Mouse (Mus musculus) heart, embryonic 15.5 days (tissue): ENCODE results near the gene Rufy4. TPM values are rescaled to one million over a fixed set of nuclear protein-coding genes. Genes with fewer than 3 reads are reported as not detected.

Source experiments
- ATAC-seq: fragments of 200-750 bp; cut with Nextera tagmentation; replicated peaks from 2 replicates; pipeline ENCODE4 v1.8.0; 2017; ENCODE audit warnings: low read depth, moderate TSS enrichment; ENCODE audit not compliant: insufficient number of reproducible peaks, insufficient read depth, low FRiP score
- H3K27ac ChIP-seq: fragments of 300-500 bp; sonication (generic); 2 replicates; pipeline ENCODE4 v1.5.1; 2015; ENCODE audit warnings: mild to moderate bottlenecking, inconsistent platforms
- H3K27me3 ChIP-seq: fragments of 300-500 bp; sonication (generic); 2 replicates; pipeline ENCODE4 v1.6.1; 2015; ENCODE audit warnings: inconsistent platforms
- H3K36me3 ChIP-seq: fragments of 300-500 bp; sonication (generic); 2 replicates; pipeline ENCODE4 v1.6.1; 2015; ENCODE audit warnings: mild to moderate bottlenecking, inconsistent platforms
- H3K4me1 ChIP-seq: fragments of 300-500 bp; sonication (generic); replicated peaks from 2 replicates; pipeline ENCODE4 v1.6.1; 2015; ENCODE audit warnings: inconsistent platforms
- H3K4me2 ChIP-seq: fragments of 300-500 bp; sonication (generic); 2 replicates; pipeline ENCODE4 v1.6.1; 2015; ENCODE audit warnings: inconsistent platforms, mild to moderate bottlenecking, moderate library complexity
- H3K4me3 ChIP-seq: fragments of 300-500 bp; sonication (generic); 2 replicates; pipeline ENCODE4 v1.5.1; 2015; ENCODE audit warnings: mild to moderate bottlenecking, inconsistent platforms
- H3K9ac ChIP-seq: fragments of 300-500 bp; sonication (generic); 2 replicates; pipeline ENCODE4 v1.6.1; 2015; ENCODE audit warnings: mild to moderate bottlenecking, inconsistent platforms
- H3K9me3 ChIP-seq: fragments of 300-500 bp; sonication (generic); replicated peaks from 2 replicates; pipeline ENCODE4 v1.6.1; 2016; ENCODE audit warnings: inconsistent platforms
- WGBS: fragments of 180-500 bp; shearing (Covaris S2); methylation state at CpG from one replicate; pipeline ENCODE4 v1.1.7; 2015; ENCODE audit warnings: mixed read lengths; 5-methylcytosine and 5-hydroxymethylcytosine counted together
- polyA plus RNA-seq: library from polyadenylated mRNA; unstranded; fragments of >200 nt; fragmentation: Nextera tagmentation; extraction: Ambion mirVana; gene quantifications from 2 replicates; pipeline ENCODE4 v1.2.1, GENCODE M21; 2015

Gene Rufy4
- polyA plus RNA-seq, 1 experiment from 2014 or later = 0.49 TPM

DNA sequence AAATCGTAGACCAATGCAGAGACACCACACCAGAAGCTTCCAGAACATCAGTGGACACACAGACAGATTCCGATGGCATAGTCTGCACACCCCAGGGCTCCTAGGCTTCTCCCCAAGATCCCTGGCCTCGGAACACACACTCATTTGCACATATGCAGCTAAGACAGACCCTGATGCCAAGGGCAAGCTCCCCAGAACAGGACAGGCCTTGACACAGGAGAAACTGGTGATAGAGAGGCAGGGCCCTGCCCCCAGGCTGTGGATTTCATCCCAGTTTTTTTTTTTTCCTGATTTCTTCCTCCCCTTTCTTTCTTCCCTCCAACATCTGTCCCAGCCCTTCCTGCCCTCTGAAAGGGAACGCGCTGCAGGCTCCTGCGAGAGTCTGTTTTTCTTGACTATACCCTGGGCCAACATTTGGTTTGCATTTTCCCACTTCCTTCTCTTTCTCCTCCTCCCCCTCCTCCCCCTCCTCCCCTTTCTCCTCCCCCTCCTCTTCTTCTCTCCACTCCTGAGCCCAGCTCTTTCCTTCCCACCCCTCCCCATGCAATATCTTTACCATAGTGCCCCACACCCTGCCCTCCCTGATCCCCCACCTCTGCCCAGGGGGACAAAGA is 33.6 kb upstream of the Rufy4 start:
- H3K27me3 ChIP-seq = no peaks in the 10 kb centered on the region; the same call in none of the 2 replicates
- H3K4me2 ChIP-seq = peak overlapping the region; percentile 15; the same call in 1 of the 2 replicates
- H3K9ac ChIP-seq = no peak overlapping the region; the same call in 1 of the 2 replicates
- peak overlapping the region; percentile 78 for H3K27ac ChIP-seq
- H3K9me3 ChIP-seq = no peaks in the 10 kb centered on the region
- no peak overlapping the region for H3K4me3 ChIP-seq
- 57% methylated on average over 6 of the region's 6 CpGs for WGBS
- H3K36me3 ChIP-seq = no peaks in the 10 kb centered on the region
- peak; percentile 47; the same call in 1 of the 2 replicates for ATAC-seq
- peaks cover 47% of the 10 kb centered on the region for H3K4me1 ChIP-seq

- Histone ChIP-seq H3K4me3 (no peak overlapping the region), H3K9me3 (no peaks in the 10 kb centered on the region), H3K36me3 (no peaks in the 10 kb centered on the region), H3K4me2 (no peak overlapping the region), H3K27ac (peak overlapping the region; percentile 67), H3K4me1 (peaks cover 47% of the 10 kb centered on the region), H3K9ac (no peak overlapping the region), H3K27me3 (no peaks in the 10 kb centered on the region; the same call in none of the 2 replicates)
- ATAC-seq = peak; percentile 11; the same call in 1 of the 2 replicates
- 54% methylated on average over 10 of the region's 10 CpGs for WGBS
Measured at GRCm38 (mm10) chr1:74092242-74092641, 33.1 kb upstream of the Rufy4 start.

DNA sequence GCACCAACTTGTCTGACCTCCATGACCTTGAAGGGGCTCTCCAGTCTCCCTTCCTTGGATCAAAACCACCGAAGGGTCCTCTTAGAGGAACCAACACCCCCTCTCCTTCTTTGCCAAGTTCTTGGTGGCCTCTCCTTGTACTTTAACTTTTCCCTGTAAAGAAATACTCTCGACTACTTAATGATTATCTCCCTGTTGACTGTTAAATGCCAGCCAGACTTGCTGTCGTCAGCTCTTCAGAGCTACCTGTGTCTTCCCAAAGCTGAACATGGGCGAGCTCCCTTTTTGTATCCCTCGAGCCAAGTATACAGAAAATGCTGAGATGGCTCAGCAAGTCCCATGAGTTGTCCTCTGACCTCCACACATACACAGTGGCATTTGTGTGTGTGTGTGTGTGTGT is 31.9 kb upstream of the Rufy4 start:
- ATAC-seq = no peak
- peaks cover 4% of the 10 kb centered on the region for H3K27me3 ChIP-seq
- H3K4me2 ChIP-seq = no peak overlapping the region
- H3K27ac ChIP-seq = no peak overlapping the region
- H3K9ac ChIP-seq = no peak overlapping the region
- H3K4me1 ChIP-seq = peaks cover 57% of the 10 kb centered on the region
- WGBS = 70% methylated on average over 5 of the region's 5 CpGs
- H3K36me3 ChIP-seq = no peaks in the 10 kb centered on the region
- no peaks in the 10 kb centered on the region for H3K9me3 ChIP-seq
- H3K4me3 ChIP-seq = no peak overlapping the region

DNA sequence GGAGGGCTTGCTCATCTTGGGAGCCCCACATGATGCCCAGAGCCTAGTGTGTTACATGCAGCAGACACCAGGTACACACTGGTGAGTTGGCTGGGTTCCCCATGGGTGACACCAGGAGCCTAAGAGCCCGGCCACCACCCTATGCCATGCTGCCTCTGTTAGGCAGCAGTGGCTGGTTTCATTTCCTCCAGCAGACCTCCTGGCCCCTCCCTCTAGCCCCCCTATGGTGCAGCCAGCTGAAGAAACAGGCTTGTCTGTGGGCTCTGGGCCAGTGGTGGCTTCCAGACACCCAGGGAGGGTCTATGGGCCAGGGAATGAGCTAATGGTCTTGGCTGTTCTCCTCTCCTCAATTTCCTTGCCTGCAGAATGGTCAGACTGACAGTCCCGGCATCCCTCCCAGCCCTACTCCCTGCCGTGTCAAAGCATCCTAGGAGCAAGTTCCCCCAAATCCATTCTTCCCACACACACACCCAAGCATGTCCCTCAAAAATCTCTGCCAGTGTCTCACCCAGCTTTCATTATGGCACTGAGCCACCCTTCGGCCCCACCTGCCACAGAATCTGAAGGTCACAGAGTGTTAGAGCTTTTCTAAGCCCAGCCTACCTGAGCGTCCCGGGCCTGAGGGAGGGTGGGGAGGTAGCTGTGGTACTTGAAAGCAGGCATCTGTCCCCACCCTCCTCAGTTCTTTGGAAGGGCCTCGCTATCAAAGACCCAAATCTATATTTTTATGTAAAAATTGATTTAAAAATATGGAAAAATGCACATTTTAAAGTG is 30.7 kb upstream of the Rufy4 start:
- peaks cover 69% of the 10 kb centered on the region for H3K4me1 ChIP-seq
- 41% methylated on average over 7 of the region's 7 CpGs for WGBS
- H3K9ac ChIP-seq = no peak overlapping the region
- H3K27me3 ChIP-seq = peaks cover 12% of the 10 kb centered on the region
- H3K4me2 ChIP-seq = no peak overlapping the region
- no peak overlapping the region for H3K4me3 ChIP-seq
- H3K27ac ChIP-seq = no peak overlapping the region
- H3K9me3 ChIP-seq = no peaks in the 10 kb centered on the region
- no peak for ATAC-seq
- H3K36me3 ChIP-seq = no peaks in the 10 kb centered on the region

DNA sequence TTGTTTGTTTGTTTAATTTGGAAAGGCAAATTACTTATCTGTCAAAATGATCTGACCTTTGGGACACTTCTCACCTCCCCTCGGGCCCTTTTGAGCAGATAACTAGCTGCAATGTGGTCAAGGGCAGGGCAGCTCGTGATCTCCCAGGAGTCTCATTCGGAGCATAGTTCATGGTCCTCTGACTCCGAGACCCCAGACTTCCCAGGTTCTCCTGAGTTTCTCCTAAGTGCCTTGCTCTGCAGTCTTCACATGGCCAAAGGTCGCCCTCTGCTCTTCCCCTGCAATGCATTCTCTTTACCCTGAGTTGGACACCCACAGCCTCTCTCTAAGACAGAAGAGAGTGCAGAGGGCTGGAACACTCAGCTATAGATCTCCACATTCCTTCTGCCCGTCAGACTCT is 30.0 kb upstream of the Rufy4 start:
- WGBS = 54% methylated on average over 6 of the region's 6 CpGs
- peaks cover 72% of the 10 kb centered on the region for H3K4me1 ChIP-seq
- H3K4me2 ChIP-seq = no peak overlapping the region
- H3K9me3 ChIP-seq = no peaks in the 10 kb centered on the region
- no peak overlapping the region for H3K9ac ChIP-seq
- peaks cover 18% of the 10 kb centered on the region for H3K27me3 ChIP-seq
- no peak for ATAC-seq
- H3K4me3 ChIP-seq = no peak overlapping the region
- H3K27ac ChIP-seq = no peak overlapping the region
- no peaks in the 10 kb centered on the region for H3K36me3 ChIP-seq

DNA sequence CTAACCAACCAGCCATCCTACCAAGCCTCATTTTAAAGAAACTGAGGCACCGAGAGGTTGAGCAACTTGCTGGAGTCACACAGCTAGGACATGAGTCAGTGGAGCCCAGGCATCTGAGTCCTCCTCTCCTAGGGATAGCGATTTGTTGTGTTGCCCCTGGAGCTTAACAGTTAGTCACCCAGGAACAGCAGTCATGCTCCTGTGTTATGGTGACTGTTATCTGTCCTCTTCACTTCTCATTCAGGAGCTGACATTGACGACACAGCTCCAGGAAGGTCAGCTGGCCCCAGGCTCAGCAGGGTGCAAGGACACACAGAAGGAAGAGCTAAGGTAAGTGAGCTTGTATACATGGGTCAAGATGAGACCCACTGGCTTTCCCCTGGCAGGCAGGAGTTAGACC is 29.6 kb upstream of the Rufy4 start:
- WGBS = 32% methylated on average over 3 of the region's 3 CpGs
- Histone ChIP-seq H3K36me3 (no peaks in the 10 kb centered on the region), H3K9ac (no peak overlapping the region), H3K27ac (no peak overlapping the region), H3K4me1 (peaks cover 72% of the 10 kb centered on the region), H3K9me3 (no peaks in the 10 kb centered on the region), H3K27me3 (peaks cover 22% of the 10 kb centered on the region), H3K4me3 (no peak overlapping the region), H3K4me2 (no peak overlapping the region)
- no peak for ATAC-seq

DNA sequence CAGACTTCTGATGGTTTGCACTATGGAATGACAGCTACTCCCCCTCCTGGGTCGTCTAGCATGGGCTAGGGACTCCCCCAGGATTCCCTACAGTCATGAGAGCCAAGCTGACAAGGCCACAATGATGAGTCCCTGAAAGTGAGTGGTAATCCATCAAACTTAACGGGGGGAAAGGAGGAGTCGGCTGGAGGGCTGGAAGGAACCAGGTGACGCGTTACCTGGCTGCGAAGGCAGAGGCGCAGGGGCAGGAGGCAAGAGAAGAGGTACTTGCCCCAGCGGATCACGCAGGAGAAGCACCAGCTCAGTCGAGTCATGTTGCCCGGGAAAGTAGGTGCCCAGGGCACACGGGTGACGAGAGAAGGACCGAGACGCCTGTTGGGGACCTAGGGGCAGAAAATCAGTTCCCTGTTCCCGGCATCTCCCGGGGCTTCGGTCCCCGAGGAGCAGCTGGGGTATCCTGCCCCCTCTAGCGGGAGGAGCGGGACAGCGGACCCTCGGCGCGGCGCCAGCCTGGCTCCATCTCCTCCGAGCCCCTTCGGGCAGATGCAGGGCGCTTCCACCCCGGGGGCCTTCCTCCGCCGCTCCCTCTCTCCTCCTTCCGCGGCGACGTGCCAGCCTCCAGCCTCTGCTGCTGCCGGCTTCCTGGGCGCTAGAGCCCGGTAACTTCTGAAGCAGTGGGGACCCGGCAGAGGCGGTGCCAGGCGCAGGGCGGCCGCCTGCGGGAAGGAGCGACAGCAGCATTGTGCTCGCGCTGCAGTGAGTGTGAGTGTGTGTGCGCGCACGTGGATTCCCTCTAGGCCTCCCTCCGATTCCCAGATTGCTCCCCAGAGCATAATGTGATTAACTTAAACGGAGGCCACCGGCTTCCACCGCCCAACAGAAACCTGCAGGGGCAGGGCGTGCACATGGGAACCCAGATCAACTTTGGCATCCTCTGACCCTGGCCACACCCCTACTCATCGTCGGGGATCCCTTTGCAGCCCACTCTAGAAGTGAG is 27.0 kb upstream of the Rufy4 start:
- Histone ChIP-seq H3K4me3 (peak overlapping the region; percentile 57), H3K36me3 (no peaks in the 10 kb centered on the region), H3K27me3 (peaks cover 24% of the 10 kb centered on the region), H3K4me1 (peaks cover 59% of the 10 kb centered on the region), H3K27ac (peak overlapping the region; percentile 6; the same call in 1 of the 2 replicates), H3K9me3 (no peaks in the 10 kb centered on the region), H3K4me2 (peak overlapping the region; percentile 97), H3K9ac (peak overlapping the region; percentile 57)
- 2% methylated on average over 54 of the region's 58 CpGs for WGBS
- ATAC-seq = peak; percentile 23; the same call in 1 of the 2 replicates

DNA sequence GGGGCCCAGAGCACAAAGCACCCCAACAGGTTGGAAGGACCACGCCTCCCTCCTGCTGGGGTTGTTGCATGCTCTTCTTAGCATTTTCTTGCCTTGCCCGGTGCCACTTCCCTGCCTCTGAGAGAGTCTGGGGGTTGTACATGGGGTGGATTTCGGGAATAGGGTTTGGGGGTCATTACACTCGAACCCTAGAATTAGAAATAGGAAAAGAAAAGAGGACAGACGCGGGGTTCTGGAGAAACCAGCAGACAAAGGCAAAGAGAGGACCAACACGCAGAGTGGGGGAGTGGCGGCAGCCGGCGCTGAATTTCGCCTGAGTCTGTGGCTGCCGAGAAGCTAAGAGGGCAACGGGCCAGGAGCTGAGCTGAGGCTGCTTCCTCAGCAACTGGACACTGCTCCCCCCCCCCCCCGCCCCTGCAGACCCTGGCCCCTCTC is 26.3 kb upstream of the Rufy4 start:
- peaks cover 24% of the 10 kb centered on the region for H3K27me3 ChIP-seq
- WGBS = 0% methylated on average over 14 of the region's 14 CpGs
- peak overlapping the region; percentile 57 for H3K4me3 ChIP-seq
- no peaks in the 10 kb centered on the region for H3K9me3 ChIP-seq
- H3K4me1 ChIP-seq = peaks cover 65% of the 10 kb centered on the region
- peak; percentile 18; the same call in 1 of the 2 replicates for ATAC-seq
- H3K36me3 ChIP-seq = no peaks in the 10 kb centered on the region
- peak overlapping the region; percentile 97 for H3K4me2 ChIP-seq
- peak overlapping the region; percentile 6; the same call in 1 of the 2 replicates for H3K27ac ChIP-seq
- H3K9ac ChIP-seq = peak overlapping the region; percentile 57

- Histone ChIP-seq H3K9me3 (no peaks in the 10 kb centered on the region), H3K4me2 (0 out of 2 replicates have a peak overlapping the region, but pooled peaks have one; percentile 9), H3K27me3 (peaks cover 17% of the 10 kb centered on the region), H3K27ac (peak overlapping the region; percentile 17; the same call in 1 of the 2 replicates), H3K9ac (no peak overlapping the region), H3K4me3 (no peak overlapping the region), H3K4me1 (peaks cover 57% of the 10 kb centered on the region), H3K36me3 (no peaks in the 10 kb centered on the region)
- 0 out of 2 replicates have a peak, but pooled peaks have one; percentile 29 for ATAC-seq
- 41% methylated on average over 6 of the region's 6 CpGs for WGBS
Measured at GRCm38 (mm10) chr1:74103654-74104353, 21.5 kb upstream of the Rufy4 start.

- H3K27me3 ChIP-seq = peaks cover 3% of the 10 kb centered on the region
- H3K4me2 ChIP-seq = no peak overlapping the region
- H3K36me3 ChIP-seq = no peaks in the 10 kb centered on the region
- no peak for ATAC-seq
- H3K9ac ChIP-seq = no peak overlapping the region
- no peak overlapping the region for H3K27ac ChIP-seq
- peaks cover 44% of the 10 kb centered on the region for H3K4me1 ChIP-seq
- no peak overlapping the region for H3K4me3 ChIP-seq
- H3K9me3 ChIP-seq = no peaks in the 10 kb centered on the region
- 73% methylated on average over 4 of the region's 4 CpGs for WGBS
Measured at GRCm38 (mm10) chr1:74105660-74106059, 19.7 kb upstream of the Rufy4 start.
